Mouse (Mus musculus) cortical plate, adult 2 months (tissue): ENCODE data around the gene Enkur.
"Not testable (repeated sequence)": the region's sequence is repeated elsewhere in the genome, so short reads cannot be mapped to it uniquely, and the experiment has no call there.

Experiments used
- CTCF ChIP-seq: fragments of 200-500 bp; IDR thresholded peaks from 2 replicates; pipeline ENCODE4 v1.5.1; 2011; ENCODE audit warnings: mild to moderate bottlenecking, control low read depth, low read length; ENCODE audit not compliant: insufficient read depth; ENCODE audit errors: extremely low read depth
- POLR2A ChIP-seq: fragments of 200-500 bp; IDR thresholded peaks from 2 replicates; pipeline ENCODE4 v1.6.1; 2011; ENCODE audit warnings: mild to moderate bottlenecking, low read length, control low read depth; ENCODE audit not compliant: insufficient read depth; ENCODE audit errors: extremely low read depth

GRCm38 (mm10) chr2:21244104-21244503 lies 38.9 kb upstream of the Enkur start:
- TF ChIP-seq CTCF, POLR2A: not testable (repeated sequence)
